Mouse (Mus musculus): ENCODE results near the gene Foxi2. TPM values are rescaled to one million over a fixed set of nuclear protein-coding genes. Genes with fewer than 3 reads are reported as not detected.

Gene Foxi2
- total RNA-seq (2023): not detected

DNA sequence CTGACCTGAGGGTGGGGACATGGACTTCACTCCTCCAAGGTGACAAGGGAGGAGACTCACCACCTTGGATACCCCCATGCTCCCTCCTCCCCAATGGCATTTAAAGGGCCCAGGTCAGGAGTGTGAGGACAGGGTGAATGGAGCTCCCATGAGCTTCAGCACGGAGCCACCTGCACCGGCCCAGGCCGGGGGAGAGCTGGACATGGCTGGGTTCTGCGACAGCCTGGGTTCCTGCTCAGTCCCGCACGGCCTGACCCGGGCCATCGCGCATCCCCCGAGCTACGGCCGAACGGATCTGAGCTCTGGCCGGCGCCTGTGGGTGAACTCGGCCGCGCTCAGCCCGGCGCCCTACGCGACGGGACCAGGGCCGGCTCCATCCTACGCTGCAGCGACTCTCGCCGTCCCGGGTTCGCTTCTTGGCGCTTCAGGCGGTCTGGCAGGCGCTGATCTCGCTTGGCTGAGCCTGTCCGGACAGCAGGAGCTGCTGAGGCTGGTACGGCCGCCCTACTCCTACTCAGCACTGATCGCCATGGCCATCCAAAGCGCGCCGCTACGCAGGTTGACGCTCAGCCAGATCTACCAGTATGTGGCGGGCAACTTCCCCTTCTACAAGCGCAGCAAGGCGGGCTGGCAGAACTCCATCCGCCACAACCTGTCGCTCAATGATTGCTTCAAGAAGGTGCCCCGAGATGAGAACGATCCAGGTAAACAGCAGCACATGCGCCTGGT is at the start of gene Foxi2:
Foxi2 (plus strand) TSS at position 72 of the 729 bp plus-strand sequence.

Other genes starting within 250 kb of the Foxi2 start
- gene Nps, start 151.6 kb upstream of the Foxi2 start, total RNA-seq (2023): not detected
- not detected for gene Clrn3, start 118.3 kb downstream of the Foxi2 start, total RNA-seq (2023)
- gene Ptpre, start 127.2 kb downstream of the Foxi2 start, total RNA-seq (2023): 26.7 TPM